Mouse (Mus musculus) intestine, embryonic 15.5 days (tissue): ENCODE measurements around the gene Nlrp6. TPM values are rescaled to one million over a fixed set of nuclear protein-coding genes. Genes with fewer than 3 reads are reported as not detected.
"Not testable (repeated sequence)": the region's sequence is repeated elsewhere in the genome, so short reads cannot be mapped to it uniquely, and the experiment has no call there.

ENCODE experiments used
- ATAC-seq: fragments of 200-750 bp; cut with Nextera tagmentation; 2 replicates; pipeline ENCODE4 v1.8.0; 2017; ENCODE audit warnings: moderate TSS enrichment, moderate library complexity
- H3K27ac ChIP-seq: fragments of 300-500 bp; sonication (generic); 2 replicates; pipeline ENCODE4 v1.5.1; 2015; ENCODE audit warnings: mild to moderate bottlenecking, inconsistent platforms
- H3K27me3 ChIP-seq: fragments of 300-500 bp; sonication (generic); replicated peaks from 2 replicates; pipeline ENCODE4 v1.6.1; 2015; ENCODE audit warnings: inconsistent platforms
- H3K36me3 ChIP-seq: fragments of 300-500 bp; sonication (generic); 2 replicates; pipeline ENCODE4 v1.6.1; 2015; ENCODE audit warnings: inconsistent platforms
- H3K4me1 ChIP-seq: fragments of 300-500 bp; sonication (generic); replicated peaks from 2 replicates; pipeline ENCODE4 v1.6.1; 2015; ENCODE audit warnings: inconsistent platforms
- H3K4me2 ChIP-seq: fragments of 300-500 bp; sonication (generic); replicated peaks from 2 replicates; pipeline ENCODE4 v1.6.1; 2015; ENCODE audit warnings: mild to moderate bottlenecking, inconsistent platforms
- H3K4me3 ChIP-seq: fragments of 300-500 bp; sonication (generic); replicated peaks from 2 replicates; pipeline ENCODE4 v1.5.1; 2015; ENCODE audit warnings: inconsistent platforms
- H3K9ac ChIP-seq: fragments of 300-500 bp; sonication (generic); 2 replicates; pipeline ENCODE4 v1.6.1; 2015; ENCODE audit warnings: inconsistent platforms
- H3K9me3 ChIP-seq: fragments of 300-500 bp; sonication (generic); 2 replicates; pipeline ENCODE4 v1.6.1; 2016; ENCODE audit warnings: inconsistent platforms
- WGBS: fragments of 180-500 bp; shearing (Covaris S2); methylation state at CpG from one replicate; pipeline ENCODE4 v1.1.7; 2015; 5-methylcytosine and 5-hydroxymethylcytosine counted together
- polyA plus RNA-seq: library from polyadenylated mRNA; unstranded; fragments of >200 nt; fragmentation: Nextera tagmentation; extraction: Ambion mirVana; gene quantifications from 2 replicates; pipeline ENCODE4 v1.2.1, GENCODE M21; 2015

Gene Nlrp6
- polyA plus RNA-seq, 1 experiment from 2014 or later: 42.9 TPM

DNA sequence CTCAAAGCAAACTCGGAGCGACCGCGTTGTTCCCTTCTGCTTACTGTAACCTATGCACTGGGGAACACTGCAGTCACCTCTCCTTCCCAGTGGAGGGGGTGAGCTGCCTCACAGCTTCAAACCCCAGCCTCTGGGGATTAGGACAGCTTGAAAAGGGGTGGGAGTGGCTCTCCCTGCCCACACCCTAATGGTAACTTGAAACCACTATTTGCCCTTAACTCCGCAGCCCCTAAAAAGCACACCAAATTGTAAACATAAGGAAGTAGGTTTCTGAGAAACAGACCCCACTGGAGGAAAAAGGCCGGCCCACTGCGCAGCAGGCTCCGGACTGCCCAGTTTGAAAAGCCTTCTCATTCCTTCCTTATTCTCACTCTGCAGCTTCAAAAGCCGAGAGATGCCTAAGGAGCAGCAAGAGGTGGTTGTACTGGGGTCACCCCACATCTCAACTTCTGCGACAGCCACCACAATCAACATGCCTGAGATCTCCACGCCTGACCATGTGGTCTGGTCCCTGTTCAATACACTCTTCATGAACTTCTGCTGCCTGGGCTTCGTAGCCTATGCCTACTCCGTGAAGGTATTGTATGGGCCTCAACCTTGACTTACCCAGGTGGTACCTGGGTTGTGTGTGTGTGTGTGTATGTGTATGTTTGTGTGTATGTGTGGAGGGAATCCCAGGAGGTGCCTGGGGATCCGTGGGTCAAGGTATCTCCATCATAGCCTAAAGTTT is 47.3 kb downstream of the Nlrp6 start:
- peak overlapping the region; percentile 16 for H3K4me3 ChIP-seq
- peak overlapping the region; percentile 67; the same call in 1 of the 2 replicates for H3K27ac ChIP-seq
- H3K9ac ChIP-seq: no peak overlapping the region
- 9% methylated on average over 14 of the region's 14 CpGs for WGBS
- ATAC-seq: peak; percentile 64
- H3K4me2 ChIP-seq: peak overlapping the region; percentile 48
- H3K9me3 ChIP-seq: no peaks in the 10 kb centered on the region
- H3K27me3 ChIP-seq: no peaks in the 10 kb centered on the region
- H3K36me3 ChIP-seq: no peaks in the 10 kb centered on the region
- peaks cover 13% of the 10 kb centered on the region for H3K4me1 ChIP-seq

- 28% methylated on average over 3 of the region's 3 CpGs for WGBS
- H3K9ac ChIP-seq, ATAC-seq, H3K27ac ChIP-seq, H3K9me3 ChIP-seq, H3K27me3 ChIP-seq, H3K36me3 ChIP-seq: not testable (repeated sequence)
- H3K4me1 ChIP-seq: peaks cover 20% of the 10 kb centered on the region
- peak overlapping the region; percentile 16; the same call in 1 of the 2 replicates for H3K4me3 ChIP-seq
- peak overlapping the region; percentile 48 for H3K4me2 ChIP-seq
These were observed 48.0 kb downstream of the Nlrp6 start for GRCm38 (mm10) chr7:140968710-140969109.

DNA sequence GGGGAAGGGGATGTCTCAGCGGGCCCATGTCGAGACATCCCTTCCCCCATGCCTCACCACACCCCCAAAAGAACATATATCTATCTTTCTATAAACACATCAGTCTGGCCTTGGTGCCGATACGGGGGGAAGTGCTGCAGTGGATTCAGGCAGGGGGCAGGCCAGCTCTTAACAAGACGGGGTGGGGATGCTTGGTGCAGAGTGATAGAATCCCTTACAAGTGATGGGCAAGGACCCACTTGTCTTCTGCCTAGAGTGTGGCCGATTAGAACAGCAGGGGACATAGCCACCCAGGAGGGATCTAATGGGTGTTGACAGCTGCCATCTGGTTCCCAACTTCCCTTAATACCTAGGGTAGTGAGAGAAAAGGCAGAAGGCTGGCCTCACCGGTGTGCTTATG is 50.2 kb downstream of the Nlrp6 start:
- WGBS: 28% methylated on average over 7 of the region's 7 CpGs
- Histone ChIP-seq H3K4me2 (no peak overlapping the region), H3K4me3 (no peak overlapping the region), H3K9ac (no peak overlapping the region), H3K4me1 (peaks cover 31% of the 10 kb centered on the region), H3K9me3 (no peaks in the 10 kb centered on the region), H3K27ac (peak overlapping the region; percentile 91), H3K36me3 (no peaks in the 10 kb centered on the region), H3K27me3 (no peaks in the 10 kb centered on the region)
- no peak for ATAC-seq

DNA sequence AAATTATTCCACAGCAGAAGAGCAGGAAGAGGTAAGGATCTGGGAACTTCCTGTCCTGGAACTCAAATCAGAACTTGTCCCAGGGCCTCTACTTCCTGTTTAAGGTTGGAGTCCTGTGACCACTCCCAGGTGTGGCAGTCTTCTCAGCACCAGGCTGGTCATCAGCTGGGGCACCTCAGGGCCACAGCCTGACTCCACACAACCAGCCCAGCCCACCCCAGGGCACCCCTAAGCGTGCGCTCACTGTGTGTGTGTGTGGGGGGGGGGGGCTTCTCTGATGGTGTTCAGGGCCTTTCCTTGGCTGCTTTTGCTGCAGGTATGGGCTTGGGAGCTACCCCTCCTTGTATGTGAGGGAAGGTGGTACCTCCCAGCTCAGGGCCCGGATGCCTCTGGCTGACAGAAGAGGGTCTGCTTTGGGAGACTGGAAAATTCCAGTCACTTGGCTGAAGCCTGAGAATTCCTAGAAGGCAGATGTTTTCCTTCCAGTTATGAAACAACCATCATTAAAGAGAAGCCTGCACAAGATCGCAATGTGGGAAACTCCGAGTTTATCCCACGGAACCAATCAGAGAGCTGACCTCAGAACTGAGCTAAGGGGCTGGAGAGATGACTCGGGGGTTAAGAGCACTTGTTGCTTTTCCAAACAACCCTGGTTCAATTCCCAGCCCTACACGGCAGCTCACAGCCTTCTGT is 50.9 kb downstream of the Nlrp6 start:
- Histone ChIP-seq H3K27ac (peak overlapping the region; percentile 91), H3K9ac (no peak overlapping the region), H3K27me3 (no peaks in the 10 kb centered on the region), H3K4me1 (peaks cover 31% of the 10 kb centered on the region), H3K9me3 (no peaks in the 10 kb centered on the region), H3K4me2 (peak overlapping the region; percentile 24), H3K4me3 (no peak overlapping the region), H3K36me3 (no peaks in the 10 kb centered on the region)
- 44% methylated on average over 8 of the region's 8 CpGs for WGBS
- peak; percentile 70 for ATAC-seq

GRCm38 (mm10) chr7:140973396-140974165 is 52.9 kb downstream of the Nlrp6 start:
- ATAC-seq: no peak
- H3K4me2 ChIP-seq: no peak overlapping the region
- WGBS: 36% methylated on average over 14 of the region's 14 CpGs
- H3K9me3 ChIP-seq: no peaks in the 10 kb centered on the region
- H3K27me3 ChIP-seq: no peaks in the 10 kb centered on the region
- H3K36me3 ChIP-seq: no peaks in the 10 kb centered on the region
- peaks cover 28% of the 10 kb centered on the region for H3K4me1 ChIP-seq
- H3K9ac ChIP-seq: no peak overlapping the region
- no peak overlapping the region for H3K4me3 ChIP-seq
- H3K27ac ChIP-seq: peak overlapping the region; percentile 75

DNA sequence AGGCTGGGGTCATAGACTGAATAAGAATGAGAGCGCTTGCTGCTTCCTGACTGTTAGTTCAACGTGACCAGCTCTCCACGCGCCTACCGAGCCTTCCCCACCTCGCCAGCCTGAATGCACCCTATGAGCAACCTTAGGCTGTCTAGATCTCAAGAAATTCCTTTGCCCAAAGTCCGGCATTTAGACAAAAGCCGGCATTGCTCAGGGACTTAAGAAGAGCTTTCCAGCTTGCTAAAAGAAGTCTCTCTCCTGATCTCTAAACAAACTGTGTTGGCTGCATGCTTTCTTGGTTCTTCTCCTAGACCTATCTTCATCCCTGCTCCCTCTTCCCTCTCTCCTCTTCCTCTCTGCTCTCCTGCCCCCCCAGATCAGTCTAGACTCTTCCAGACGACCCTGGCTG is 54.2 kb downstream of the Nlrp6 start:
- Histone ChIP-seq H3K36me3 (no peaks in the 10 kb centered on the region), H3K27me3 (no peaks in the 10 kb centered on the region), H3K4me1 (peaks cover 28% of the 10 kb centered on the region), H3K9me3 (no peaks in the 10 kb centered on the region), H3K4me3 (no peak overlapping the region), H3K4me2 (no peak overlapping the region), H3K9ac (no peak overlapping the region; the same call in 1 of the 2 replicates), H3K27ac (peak overlapping the region; percentile 75)
- no peak for ATAC-seq
- WGBS: 17% methylated on average over 9 of the region's 9 CpGs

GRCm38 (mm10) chr7:140975465-140975864 is 54.8 kb downstream of the Nlrp6 start:
- no peak for ATAC-seq
- Histone ChIP-seq H3K9me3 (no peaks in the 10 kb centered on the region), H3K4me2 (no peak overlapping the region), H3K27me3 (no peaks in the 10 kb centered on the region), H3K36me3 (no peaks in the 10 kb centered on the region), H3K27ac (peak overlapping the region; percentile 75), H3K9ac (no peak overlapping the region), H3K4me3 (no peak overlapping the region), H3K4me1 (peaks cover 28% of the 10 kb centered on the region)
- 28% methylated on average over 3 of the region's 3 CpGs for WGBS

- H3K4me2 ChIP-seq, H3K9ac ChIP-seq, H3K9me3 ChIP-seq, H3K36me3 ChIP-seq, H3K27ac ChIP-seq, ATAC-seq, H3K27me3 ChIP-seq, H3K4me3 ChIP-seq: not testable (repeated sequence)
- H3K4me1 ChIP-seq: peaks cover 19% of the 10 kb centered on the region
- 86% methylated on average over 9 of the region's 9 CpGs for WGBS
These were observed 56.0 kb downstream of the Nlrp6 start for GRCm38 (mm10) chr7:140976720-140977119.

Other genes with a start within 250 kb of the Nlrp6 start
- gene Olfr45, start 239.0 kb upstream of the Nlrp6 start, polyA plus RNA-seq: not detected in 2 replicates
- gene Olfr541, start 223.6 kb upstream of the Nlrp6 start, polyA plus RNA-seq: not detected in 2 replicates
- gene Cyp2e1, start 157.2 kb upstream of the Nlrp6 start, polyA plus RNA-seq: not detected in 2 replicates
- 0.40 and 0.48 TPM in 2 replicates for gene Syce1, start 133.1 kb upstream of the Nlrp6 start, polyA plus RNA-seq
- gene Zfp941, start 98.7 kb upstream of the Nlrp6 start, polyA plus RNA-seq: 1.6 and 2.0 TPM in 2 replicates
- gene Urah, start 85.9 kb upstream of the Nlrp6 start, polyA plus RNA-seq: 4.8 TPM in 2 replicates
- gene Scgb1c1, start 75.4 kb upstream of the Nlrp6 start, polyA plus RNA-seq: not detected in 2 replicates
- gene Odf3, start 73.1 kb upstream of the Nlrp6 start, polyA plus RNA-seq: not detected in 2 replicates
- gene Gm45785, start 64.6 kb upstream of the Nlrp6 start, polyA plus RNA-seq: 0.54 TPM in 1 of 2 replicates, not detected in the other
- 51.9 and 66.6 TPM in 2 replicates for gene Ric8a, start 63.9 kb upstream of the Nlrp6 start, polyA plus RNA-seq
- 31.7 and 37.1 TPM in 2 replicates for gene Bet1l, start 63.3 kb upstream of the Nlrp6 start, polyA plus RNA-seq
- gene Psmd13, start 38.9 kb upstream of the Nlrp6 start, polyA plus RNA-seq: 194 and 214 TPM in 2 replicates
- gene Sirt3, start 38.6 kb upstream of the Nlrp6 start, polyA plus RNA-seq: 27.7 and 31.4 TPM in 2 replicates
- not detected in 2 replicates for gene Cox8b, start 20.5 kb upstream of the Nlrp6 start, polyA plus RNA-seq
- gene Pgghg, start 20.5 kb downstream of the Nlrp6 start, polyA plus RNA-seq: 21.6 and 21.9 TPM in 2 replicates
- 2.4 and 3.4 TPM in 2 replicates for gene Ifitm5, start 29.4 kb downstream of the Nlrp6 start, polyA plus RNA-seq
- gene Gm45717, start 35.0 kb downstream of the Nlrp6 start, polyA plus RNA-seq: 0.69 TPM in 1 of 2 replicates, not detected in the other
- 1,251 and 1,347 TPM in 2 replicates for gene Ifitm2, start 35.1 kb downstream of the Nlrp6 start, polyA plus RNA-seq
- gene Ifitm1, start 46.3 kb downstream of the Nlrp6 start, polyA plus RNA-seq: 145 and 148 TPM in 2 replicates
- gene Ifitm3, start 89.9 kb downstream of the Nlrp6 start, polyA plus RNA-seq: 255 and 288 TPM in 2 replicates
- 1.6 and 3.6 TPM in 2 replicates for gene Ifitm6, start 97.0 kb downstream of the Nlrp6 start, polyA plus RNA-seq
- gene Gm17387, start 108.2 kb downstream of the Nlrp6 start, polyA plus RNA-seq: not detected in 2 replicates
- gene B4galnt4, start 140.2 kb downstream of the Nlrp6 start, polyA plus RNA-seq: 7.9 and 10.7 TPM in 2 replicates
- 24.6 and 26.1 TPM in 2 replicates for gene Pkp3, start 157.3 kb downstream of the Nlrp6 start, polyA plus RNA-seq
- 17.8 and 20.5 TPM in 2 replicates for gene Sigirr, start 179.7 kb downstream of the Nlrp6 start, polyA plus RNA-seq
- gene Ano9, start 196.9 kb downstream of the Nlrp6 start, polyA plus RNA-seq: 29.5 and 35.3 TPM in 2 replicates
- gene Ptdss2, start 201.5 kb downstream of the Nlrp6 start, polyA plus RNA-seq: 58.0 and 59.7 TPM in 2 replicates